Mouse (Mus musculus): ENCODE results near the gene Gsx1.

The Gsx1 gene

GRCm38 (mm10) chr5:147188571-147188975, at the start of gene Gsx1:
TSS of gene Gsx1 (plus strand) at chr5:147188696.
- no peak for DNase-seq (ENCODE audit: low read depth, low spot score)

- no peak for DNase-seq (ENCODE audit: low read depth, low spot score)
Observed at GRCm38 (mm10) chr5:147147340-147147739, 41.2 kb upstream of the Gsx1 start.

GRCm38 (mm10) chr5:147154806-147155371, 33.6 kb upstream of the Gsx1 start:
- no peak for DNase-seq (ENCODE audit: low read depth, low spot score)

DNA sequence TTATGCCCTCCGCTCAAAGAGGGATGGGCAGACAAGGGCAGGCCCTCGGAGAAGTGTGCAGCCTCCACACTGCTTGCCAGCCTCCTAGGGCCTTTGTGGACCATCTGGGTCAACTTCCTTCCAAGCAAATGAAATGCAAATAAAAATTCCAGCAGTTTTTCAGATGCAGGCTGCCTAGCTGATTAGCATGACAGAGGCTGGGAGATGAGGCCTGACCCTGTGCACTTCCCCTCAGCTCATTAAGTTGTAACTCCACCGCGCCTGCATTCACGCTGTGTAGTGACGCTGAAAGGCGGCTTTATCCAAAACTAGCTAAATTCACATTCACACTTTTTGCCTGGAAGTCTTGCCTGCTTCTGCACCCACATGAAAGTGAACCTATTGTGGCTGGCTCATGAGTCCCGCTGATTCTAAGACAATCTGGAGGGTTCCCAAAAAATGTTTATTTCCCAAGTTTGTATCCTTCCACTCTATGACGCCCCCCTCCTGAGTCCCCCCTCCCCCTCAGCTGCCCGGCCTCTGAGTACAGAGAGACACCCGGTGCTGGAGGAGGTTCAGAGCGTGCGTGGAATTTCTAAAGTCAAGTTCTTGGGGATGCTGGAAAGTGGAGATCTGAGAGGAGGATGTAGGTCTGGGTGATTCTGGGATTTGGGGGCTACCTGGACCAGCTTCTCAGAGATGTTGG, 32.9 kb upstream of the Gsx1 start:
- no peak for DNase-seq (ENCODE audit: low read depth, low spot score)

- DNase-seq (ENCODE audit: low read depth, low spot score) = no peak
Observed at GRCm38 (mm10) chr5:147156376-147156775, 32.1 kb upstream of the Gsx1 start.

DNA sequence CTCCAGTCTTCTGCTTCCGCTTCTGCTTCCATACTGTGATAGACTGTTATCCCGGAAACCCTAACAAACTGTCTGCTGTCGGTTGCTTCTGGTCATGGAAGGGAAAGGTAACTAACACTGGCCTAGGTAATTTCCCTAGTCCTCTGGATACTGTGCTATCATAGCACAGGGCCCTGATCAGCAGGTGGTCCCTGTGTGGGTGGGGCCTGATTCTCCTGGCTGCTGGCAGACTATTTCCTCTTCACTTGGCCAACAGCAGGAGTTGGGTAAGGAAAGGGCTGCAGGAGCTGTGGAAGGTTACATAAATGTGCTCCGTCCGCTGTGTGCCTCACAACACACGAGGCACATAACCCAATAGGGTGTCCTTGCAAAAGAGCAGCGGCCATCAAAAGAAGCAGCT, 31.1 kb upstream of the Gsx1 start:
- DNase-seq (ENCODE audit: low read depth, low spot score) = no peak

DNA sequence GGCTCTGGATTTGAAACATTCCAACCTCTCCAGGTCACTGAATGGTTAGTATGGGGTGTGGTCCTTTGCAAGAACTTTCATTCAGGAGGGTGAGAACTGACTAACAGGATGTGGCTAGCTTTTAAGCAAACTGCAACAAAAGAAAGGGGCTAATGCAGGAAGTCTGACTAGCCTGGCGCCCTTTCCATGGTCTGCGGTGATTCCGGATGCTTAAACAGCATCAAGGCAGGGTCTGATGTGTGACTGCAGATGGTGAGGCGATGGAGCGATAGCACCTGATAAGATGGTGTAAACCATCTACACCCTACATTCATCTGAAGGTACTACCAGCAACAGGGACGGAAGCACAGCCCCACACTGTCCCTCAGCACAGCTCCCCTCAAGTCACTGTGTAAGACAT, 29.2 kb upstream of the Gsx1 start:
- no peak for DNase-seq (ENCODE audit: low read depth, low spot score)

- no peak for DNase-seq (ENCODE audit: low read depth, low spot score)
Observed at GRCm38 (mm10) chr5:147159792-147160191, 28.7 kb upstream of the Gsx1 start.

DNA sequence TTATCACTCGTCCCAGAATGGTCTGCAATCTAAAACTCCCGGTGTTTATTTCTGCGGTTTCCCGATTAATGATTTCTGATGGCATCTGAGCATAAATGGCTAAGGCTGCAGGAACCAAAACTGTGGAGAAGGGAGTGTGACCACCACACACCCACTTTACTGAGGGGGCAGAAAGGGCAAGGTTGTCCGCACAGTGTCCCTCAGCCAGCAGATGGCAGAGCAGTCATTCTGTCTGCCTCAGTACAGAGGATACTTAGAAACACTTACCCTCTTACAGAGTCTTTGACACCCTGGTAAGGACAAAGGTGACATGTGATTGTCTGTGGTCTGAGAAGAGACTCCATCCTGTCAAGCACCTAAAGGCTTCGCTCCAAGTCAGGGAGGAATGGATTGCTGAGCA, 23.4 kb upstream of the Gsx1 start:
- no peak for DNase-seq (ENCODE audit: low read depth, low spot score)

GRCm38 (mm10) chr5:147170088-147170487, 18.4 kb upstream of the Gsx1 start:
- no peak for DNase-seq (ENCODE audit: low read depth, low spot score)

- DNase-seq (ENCODE audit: low read depth, low spot score) = no peak
Observed at GRCm38 (mm10) chr5:147174046-147174445, 14.4 kb upstream of the Gsx1 start.

- DNase-seq (ENCODE audit: low read depth, low spot score) = no peak
Observed at GRCm38 (mm10) chr5:147185174-147185915, 3.2 kb upstream of the Gsx1 start.

DNA sequence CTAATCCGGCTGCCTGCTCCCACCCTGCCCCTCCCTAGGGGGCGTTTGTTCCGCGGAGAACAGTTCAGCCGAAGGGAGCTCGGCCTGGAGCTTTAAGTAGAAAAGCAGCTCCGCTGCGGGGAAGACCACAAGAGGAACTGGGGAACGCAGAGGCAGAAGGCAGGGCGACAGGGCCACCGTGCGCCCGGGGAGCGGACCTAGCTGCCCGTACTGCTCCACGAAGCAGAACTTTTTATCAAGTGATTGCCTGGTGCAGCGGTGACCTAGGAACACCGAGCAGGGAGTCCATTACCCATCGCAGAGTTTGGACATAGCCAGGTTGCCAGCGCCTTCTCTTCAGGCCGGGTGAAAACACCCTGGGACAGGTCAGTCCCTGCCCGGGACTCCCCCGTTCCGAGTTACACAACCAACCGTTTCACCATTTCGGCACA, 2.5 kb upstream of the Gsx1 start:
- DNase-seq (ENCODE audit: low read depth, low spot score) = no peak

- no peak for DNase-seq (ENCODE audit: low read depth, low spot score)
Observed at GRCm38 (mm10) chr5:147186781-147187551, 1.5 kb upstream of the Gsx1 start.

GRCm38 (mm10) chr5:147187552-147188170, 835 bp upstream of the Gsx1 start:
- no peak for DNase-seq (ENCODE audit: low read depth, low spot score)

GRCm38 (mm10) chr5:147189156-147189555, 660 bp downstream of the Gsx1 start:
- no peak for DNase-seq (ENCODE audit: low read depth, low spot score)

DNA sequence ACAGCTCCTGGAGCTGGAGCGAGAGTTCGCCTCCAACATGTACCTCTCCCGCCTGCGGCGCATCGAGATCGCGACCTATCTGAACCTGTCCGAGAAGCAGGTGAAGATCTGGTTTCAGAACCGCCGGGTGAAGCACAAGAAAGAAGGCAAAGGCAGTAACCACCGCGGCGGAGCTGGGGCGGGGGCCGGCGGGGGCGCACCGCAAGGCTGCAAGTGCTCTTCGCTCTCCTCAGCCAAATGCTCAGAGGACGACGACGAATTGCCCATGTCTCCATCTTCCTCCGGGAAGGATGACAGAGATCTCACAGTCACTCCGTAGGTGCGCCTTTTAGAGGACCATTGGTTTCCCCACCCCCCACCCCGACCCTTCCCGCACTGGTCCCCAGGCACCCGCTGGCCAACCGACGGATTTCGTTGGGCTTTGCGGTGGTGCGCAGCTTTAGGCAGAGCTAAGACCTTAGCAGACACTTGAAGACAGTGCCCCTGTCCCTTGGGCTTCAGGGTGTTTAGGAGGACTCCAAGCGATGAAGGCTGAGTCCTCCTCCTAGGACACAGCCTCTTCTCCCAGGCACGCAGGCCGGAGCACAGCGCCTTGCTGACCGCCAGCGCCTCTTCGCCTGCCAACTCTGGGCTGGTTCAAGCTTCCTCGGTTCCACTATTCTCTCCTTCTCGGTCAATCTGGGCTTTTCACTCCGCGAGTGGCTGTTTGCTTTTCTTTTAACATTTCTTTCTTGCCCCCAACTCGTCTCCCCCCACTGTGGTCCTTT, 1.5 kb downstream of the Gsx1 start:
- DNase-seq (ENCODE audit: low read depth, low spot score) = no peak

GRCm38 (mm10) chr5:147190885-147191284, 2.4 kb downstream of the Gsx1 start:
- DNase-seq (ENCODE audit: low read depth, low spot score) = no peak

- no peak for DNase-seq (ENCODE audit: low read depth, low spot score)
Observed at GRCm38 (mm10) chr5:147191801-147192575, 3.5 kb downstream of the Gsx1 start.

DNA sequence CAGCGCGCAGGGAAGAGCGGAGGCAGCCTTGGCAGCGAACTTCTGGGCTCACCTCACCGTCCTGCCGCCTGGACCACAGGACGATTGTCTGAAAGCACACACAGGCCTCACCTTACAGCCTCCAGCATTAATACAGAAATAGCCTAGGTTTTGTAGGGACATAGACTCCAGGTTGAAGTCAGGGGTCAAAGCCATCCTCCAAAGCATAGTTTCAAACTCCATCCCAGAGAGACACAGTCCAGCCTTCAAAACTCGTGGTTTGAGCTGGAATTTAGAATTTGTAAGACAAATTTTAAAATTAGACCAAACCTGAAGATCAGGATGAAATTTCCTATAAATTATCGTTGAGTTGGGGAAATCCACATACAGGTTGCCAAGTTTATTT, 4.1 kb downstream of the Gsx1 start:
- no peak for DNase-seq (ENCODE audit: low read depth, low spot score)
